Mouse (Mus musculus): ENCODE measurements around the gene Aqp2. TPM values are rescaled to one million over a fixed set of nuclear protein-coding genes. Genes with fewer than 3 reads are reported as not detected.

The Aqp2 gene
- polyA plus RNA-seq, 1 experiment: not detected

GRCm38 (mm10) chr15:99603216-99603615, 24.4 kb downstream of the Aqp2 start:
- Histone ChIP-seq H3K4me1 (ENCODE audit: control insufficient read depth, insufficient read depth, low read length) (no peaks in the 10 kb centered on the region), H3K4me3 (replicated peaks; ENCODE audit: control insufficient read depth, low read depth, low read length) (no peak overlapping the region), H3K27ac (ENCODE audit: control insufficient read depth, insufficient read depth, low read depth, low read length, poor library complexity) (no peak overlapping the region)
- TF ChIP-seq CTCF (IDR thresholded peaks at IDR 0.05; ENCODE audit: control insufficient read depth, insufficient read depth, low read length): no peak
- no peak for TF ChIP-seq POLR2A (IDR thresholded peaks at IDR 0.05; ENCODE audit: borderline replicate concordance, control insufficient read depth, low read depth, low read length)
- WGBS: 76% methylated on average over 7 of the region's 7 CpGs

GRCm38 (mm10) chr15:99605595-99605994, 26.7 kb downstream of the Aqp2 start:
- Histone ChIP-seq H3K27ac (ENCODE audit: control insufficient read depth, insufficient read depth, low read depth, low read length, poor library complexity) (no peak overlapping the region), H3K4me1 (ENCODE audit: control insufficient read depth, insufficient read depth, low read length) (peaks cover 2% of the 10 kb centered on the region; the same call in 1 of the 2 replicates), H3K4me3 (replicated peaks; ENCODE audit: control insufficient read depth, low read depth, low read length) (no peak overlapping the region)
- no peak for TF ChIP-seq CTCF (IDR thresholded peaks at IDR 0.05; ENCODE audit: control insufficient read depth, insufficient read depth, low read length)
- TF ChIP-seq POLR2A (IDR thresholded peaks at IDR 0.05; ENCODE audit: borderline replicate concordance, control insufficient read depth, low read depth, low read length): no peak
- whole genome bisulfite sequencing: 66% methylated on average over 3 of the region's 3 CpGs

- no peak for TF ChIP-seq CTCF (IDR thresholded peaks at IDR 0.05; ENCODE audit: control insufficient read depth, insufficient read depth, low read length)
- TF ChIP-seq POLR2A (IDR thresholded peaks at IDR 0.05; ENCODE audit: borderline replicate concordance, control insufficient read depth, low read depth, low read length): no peak
- no peak overlapping the region for H3K27ac ChIP-seq (ENCODE audit: control insufficient read depth, insufficient read depth, low read depth, low read length, poor library complexity)
- H3K4me3 ChIP-seq (replicated peaks; ENCODE audit: control insufficient read depth, low read depth, low read length): no peak overlapping the region
- 32% methylated on average over 5 of the region's 5 CpGs for WGBS
- peaks cover 2% of the 10 kb centered on the region; the same call in 1 of the 2 replicates for H3K4me1 ChIP-seq (ENCODE audit: control insufficient read depth, insufficient read depth, low read length)
These were observed 27.7 kb downstream of the Aqp2 start for GRCm38 (mm10) chr15:99606515-99606914.

- Histone ChIP-seq H3K4me3 (replicated peaks; ENCODE audit: control insufficient read depth, low read depth, low read length) (no peak overlapping the region), H3K4me1 (ENCODE audit: control insufficient read depth, insufficient read depth, low read length) (peaks cover 2% of the 10 kb centered on the region; the same call in 1 of the 2 replicates), H3K27ac (ENCODE audit: control insufficient read depth, insufficient read depth, low read depth, low read length, poor library complexity) (no peak overlapping the region)
- 38% methylated on average over 10 of the region's 10 CpGs for WGBS
- TF ChIP-seq CTCF (IDR thresholded peaks at IDR 0.05; ENCODE audit: control insufficient read depth, insufficient read depth, low read length): no peak
- TF ChIP-seq POLR2A (IDR thresholded peaks at IDR 0.05; ENCODE audit: borderline replicate concordance, control insufficient read depth, low read depth, low read length): no peak
These were observed 28.7 kb downstream of the Aqp2 start for GRCm38 (mm10) chr15:99607388-99608113.

- H3K27ac ChIP-seq (ENCODE audit: control insufficient read depth, insufficient read depth, low read depth, low read length, poor library complexity): no peak overlapping the region
- H3K4me1 ChIP-seq (ENCODE audit: control insufficient read depth, insufficient read depth, low read length): peaks cover 2% of the 10 kb centered on the region; the same call in 1 of the 2 replicates
- no peak overlapping the region for H3K4me3 ChIP-seq (replicated peaks; ENCODE audit: control insufficient read depth, low read depth, low read length)
- no peak for TF ChIP-seq CTCF (IDR thresholded peaks at IDR 0.05; ENCODE audit: control insufficient read depth, insufficient read depth, low read length)
- TF ChIP-seq POLR2A (IDR thresholded peaks at IDR 0.05; ENCODE audit: borderline replicate concordance, control insufficient read depth, low read depth, low read length): no peak
- 79% methylated on average over 13 of the region's 13 CpGs for WGBS
These were observed 29.7 kb downstream of the Aqp2 start for GRCm38 (mm10) chr15:99608382-99609125.

- TF ChIP-seq CTCF (IDR thresholded peaks at IDR 0.05; ENCODE audit: control insufficient read depth, insufficient read depth, low read length) (no peak), POLR2A (IDR thresholded peaks at IDR 0.05; ENCODE audit: borderline replicate concordance, control insufficient read depth, low read depth, low read length) (no peak)
- Histone ChIP-seq H3K27ac (ENCODE audit: control insufficient read depth, insufficient read depth, low read depth, low read length, poor library complexity) (no peak overlapping the region), H3K4me3 (replicated peaks; ENCODE audit: control insufficient read depth, low read depth, low read length) (no peak overlapping the region), H3K4me1 (ENCODE audit: control insufficient read depth, insufficient read depth, low read length) (peaks cover 2% of the 10 kb centered on the region; the same call in 1 of the 2 replicates)
- 78% methylated on average over 7 of the region's 7 CpGs for WGBS
These were observed 32.7 kb downstream of the Aqp2 start for GRCm38 (mm10) chr15:99611563-99611962.

GRCm38 (mm10) chr15:99614273-99614672, 35.4 kb downstream of the Aqp2 start:
- no peak overlapping the region for H3K27ac ChIP-seq (ENCODE audit: control insufficient read depth, insufficient read depth, low read depth, low read length, poor library complexity)
- H3K4me3 ChIP-seq (replicated peaks; ENCODE audit: control insufficient read depth, low read depth, low read length): no peak overlapping the region
- WGBS: 80% methylated on average over 13 of the region's 13 CpGs
- H3K4me1 ChIP-seq (ENCODE audit: control insufficient read depth, insufficient read depth, low read length): peaks cover 2% of the 10 kb centered on the region; the same call in 1 of the 2 replicates
- TF ChIP-seq CTCF (IDR thresholded peaks at IDR 0.05; ENCODE audit: control insufficient read depth, insufficient read depth, low read length): no peak
- TF ChIP-seq POLR2A (IDR thresholded peaks at IDR 0.05; ENCODE audit: borderline replicate concordance, control insufficient read depth, low read depth, low read length): no peak

GRCm38 (mm10) chr15:99614753-99615152, 35.9 kb downstream of the Aqp2 start:
- peaks cover 2% of the 10 kb centered on the region; the same call in 1 of the 2 replicates for H3K4me1 ChIP-seq (ENCODE audit: control insufficient read depth, insufficient read depth, low read length)
- TF ChIP-seq CTCF (IDR thresholded peaks at IDR 0.05; ENCODE audit: control insufficient read depth, insufficient read depth, low read length): no peak
- TF ChIP-seq POLR2A (IDR thresholded peaks at IDR 0.05; ENCODE audit: borderline replicate concordance, control insufficient read depth, low read depth, low read length): no peak
- H3K4me3 ChIP-seq (replicated peaks; ENCODE audit: control insufficient read depth, low read depth, low read length): no peak overlapping the region
- WGBS: 18% methylated on average over 12 of the region's 12 CpGs
- no peak overlapping the region for H3K27ac ChIP-seq (ENCODE audit: control insufficient read depth, insufficient read depth, low read depth, low read length, poor library complexity)

Measured in bone marrow, adult 2 months (tissue).